Mouse (Mus musculus): Measurements from ENCODE around the gene Olfr5. TPM values are rescaled to one million over a fixed set of nuclear protein-coding genes. Genes with fewer than 3 reads are reported as not detected.
A peak's percentile ranks its signal among the peaks of the same experiment; 100 is the strongest.

Olfr5 gene
- polyA plus RNA-seq, 1 experiment, result not detected

GRCm38 (mm10) chr7:6466951-6467350, 19.8 kb downstream of the Olfr5 start, which contains the start of gene Olfr1346:
Gene Olfr1346, plus strand, starts transcription at chr7:6467101.
- TF ChIP-seq POLR2A (IDR thresholded peaks at IDR 0.05; ENCODE audit: control insufficient read depth, extremely low read depth, insufficient read depth, low read length, poor library complexity) (no peak), CTCF (IDR thresholded peaks at IDR 0.05; ENCODE audit: borderline replicate concordance, control insufficient read depth, extremely low read depth, insufficient read depth, low read length, poor library complexity) (no peak)
- H3K27ac ChIP-seq (ENCODE audit: control insufficient read depth, insufficient read depth, low read length), result no peak within 1 kb of the TSS
- H3K4me3 ChIP-seq (ENCODE audit: control insufficient read depth, insufficient read depth, low read length), result no peak within 1 kb of the TSS
- H3K36me3 ChIP-seq (ENCODE audit: control insufficient read depth, insufficient read depth, low read length), result no peaks in the 10 kb centered on the region
- H3K4me1 ChIP-seq (replicated peaks; ENCODE audit: control insufficient read depth, insufficient read depth, low read length), result no peaks in the 10 kb centered on the region
- no peak for DNase-seq
- H3K27me3 ChIP-seq (ENCODE audit: control insufficient read depth, insufficient read depth, low read length), result no peaks in the 10 kb centered on the region

- DNase-seq, result no peak
- no peaks in the 10 kb centered on the region for H3K4me1 ChIP-seq (replicated peaks; ENCODE audit: control insufficient read depth, insufficient read depth, low read length)
- H3K27me3 ChIP-seq (ENCODE audit: control insufficient read depth, insufficient read depth, low read length), result no peaks in the 10 kb centered on the region
- H3K36me3 ChIP-seq (ENCODE audit: control insufficient read depth, insufficient read depth, low read length), result no peaks in the 10 kb centered on the region
- 47% methylated on average over 3 of the region's 3 CpGs for WGBS
- TF ChIP-seq POLR2A (IDR thresholded peaks at IDR 0.05; ENCODE audit: control insufficient read depth, extremely low read depth, insufficient read depth, low read length, poor library complexity), result no peak
- H3K27ac ChIP-seq (ENCODE audit: control insufficient read depth, insufficient read depth, low read length), result no peak overlapping the region
- no peak overlapping the region for H3K4me3 ChIP-seq (ENCODE audit: control insufficient read depth, insufficient read depth, low read length)
Observed at GRCm38 (mm10) chr7:6456399-6456798, 30.3 kb downstream of the Olfr5 start.

- H3K4me1 ChIP-seq (replicated peaks; ENCODE audit: control insufficient read depth, insufficient read depth, low read length), result no peaks in the 10 kb centered on the region
- no peak for TF ChIP-seq CTCF (IDR thresholded peaks at IDR 0.05; ENCODE audit: borderline replicate concordance, control insufficient read depth, extremely low read depth, insufficient read depth, low read length, poor library complexity)
- no peak for TF ChIP-seq POLR2A (IDR thresholded peaks at IDR 0.05; ENCODE audit: control insufficient read depth, extremely low read depth, insufficient read depth, low read length, poor library complexity)
- no peaks in the 10 kb centered on the region for H3K36me3 ChIP-seq (ENCODE audit: control insufficient read depth, insufficient read depth, low read length)
- no peaks in the 10 kb centered on the region for H3K27me3 ChIP-seq (ENCODE audit: control insufficient read depth, insufficient read depth, low read length)
- no peak for DNase-seq
- no peak within 1 kb of the TSS for H3K4me3 ChIP-seq (ENCODE audit: control insufficient read depth, insufficient read depth, low read length)
- H3K27ac ChIP-seq (ENCODE audit: control insufficient read depth, insufficient read depth, low read length), result no peak within 1 kb of the TSS
Observed at GRCm38 (mm10) chr7:6455868-6456267, 30.9 kb downstream of the Olfr5 start, which contains the start of gene Olfr1336. Gene Olfr1336, plus strand, starts transcription at chr7:6456168.

GRCm38 (mm10) chr7:6447771-6448170, 39.0 kb downstream of the Olfr5 start:
- WGBS, result 2% methylated on average over 5 of the region's 5 CpGs
- DNase-seq, result no peak

GRCm38 (mm10) chr7:6441173-6441572, 45.6 kb downstream of the Olfr5 start:
- DNase-seq, result no peak
- WGBS, result 83% methylated on average over 2 of the region's 2 CpGs

More at GRCm38 (mm10) chr7:6447771-6448170, 39.0 kb downstream of the Olfr5 start:
- no peaks in the 10 kb centered on the region for H3K27me3 ChIP-seq (ENCODE audit: control insufficient read depth, insufficient read depth, low read length)
- H3K27ac ChIP-seq (ENCODE audit: control insufficient read depth, insufficient read depth, low read length), result no peak overlapping the region
- H3K4me1 ChIP-seq (replicated peaks; ENCODE audit: control insufficient read depth, insufficient read depth, low read length), result no peaks in the 10 kb centered on the region
- no peak overlapping the region for H3K4me3 ChIP-seq (ENCODE audit: control insufficient read depth, insufficient read depth, low read length)
- TF ChIP-seq CTCF (IDR thresholded peaks at IDR 0.05; ENCODE audit: borderline replicate concordance, control insufficient read depth, extremely low read depth, insufficient read depth, low read length, poor library complexity) (no peak), POLR2A (IDR thresholded peaks at IDR 0.05; ENCODE audit: control insufficient read depth, extremely low read depth, insufficient read depth, low read length, poor library complexity) (no peak)
- H3K36me3 ChIP-seq (ENCODE audit: control insufficient read depth, insufficient read depth, low read length), result no peaks in the 10 kb centered on the region

GRCm38 (mm10) chr7:6438388-6438787, 48.4 kb downstream of the Olfr5 start, which contains the start of gene Olfr1344:
Gene Olfr1344, plus strand, starts transcription at chr7:6438688.
- no peak for DNase-seq

More at GRCm38 (mm10) chr7:6441173-6441572, 45.6 kb downstream of the Olfr5 start:
- no peaks in the 10 kb centered on the region for H3K27me3 ChIP-seq (ENCODE audit: control insufficient read depth, insufficient read depth, low read length)
- no peaks in the 10 kb centered on the region for H3K36me3 ChIP-seq (ENCODE audit: control insufficient read depth, insufficient read depth, low read length)
- no peak overlapping the region for H3K27ac ChIP-seq (ENCODE audit: control insufficient read depth, insufficient read depth, low read length)
- TF ChIP-seq CTCF (IDR thresholded peaks at IDR 0.05; ENCODE audit: borderline replicate concordance, control insufficient read depth, extremely low read depth, insufficient read depth, low read length, poor library complexity), result no peak
- TF ChIP-seq POLR2A (IDR thresholded peaks at IDR 0.05; ENCODE audit: control insufficient read depth, extremely low read depth, insufficient read depth, low read length, poor library complexity), result no peak
- no peaks in the 10 kb centered on the region for H3K4me1 ChIP-seq (replicated peaks; ENCODE audit: control insufficient read depth, insufficient read depth, low read length)
- no peak overlapping the region for H3K4me3 ChIP-seq (ENCODE audit: control insufficient read depth, insufficient read depth, low read length)

GRCm38 (mm10) chr7:6430342-6430741, 56.4 kb downstream of the Olfr5 start:
- TF ChIP-seq POLR2A (IDR thresholded peaks at IDR 0.05; ENCODE audit: control insufficient read depth, extremely low read depth, insufficient read depth, low read length, poor library complexity) (no peak), CTCF (IDR thresholded peaks at IDR 0.05; ENCODE audit: borderline replicate concordance, control insufficient read depth, extremely low read depth, insufficient read depth, low read length, poor library complexity) (peak; percentile 75; the same call in 1 of the 2 replicates)
- H3K27ac ChIP-seq (ENCODE audit: control insufficient read depth, insufficient read depth, low read length), result no peak overlapping the region
- no peaks in the 10 kb centered on the region for H3K27me3 ChIP-seq (ENCODE audit: control insufficient read depth, insufficient read depth, low read length)
- H3K36me3 ChIP-seq (ENCODE audit: control insufficient read depth, insufficient read depth, low read length), result no peaks in the 10 kb centered on the region
- 33% methylated on average over 2 of the region's 2 CpGs for WGBS
- DNase-seq, result peak; percentile 48
- no peaks in the 10 kb centered on the region for H3K4me1 ChIP-seq (replicated peaks; ENCODE audit: control insufficient read depth, insufficient read depth, low read length)
- H3K4me3 ChIP-seq (ENCODE audit: control insufficient read depth, insufficient read depth, low read length), result no peak overlapping the region

More at GRCm38 (mm10) chr7:6438388-6438787, 48.4 kb downstream of the Olfr5 start, which contains the start of gene Olfr1344:
- no peak within 1 kb of the TSS for H3K4me3 ChIP-seq (ENCODE audit: control insufficient read depth, insufficient read depth, low read length)
- 64% methylated on average over 3 of the region's 3 CpGs for WGBS
- no peaks in the 10 kb centered on the region for H3K36me3 ChIP-seq (ENCODE audit: control insufficient read depth, insufficient read depth, low read length)
- H3K4me1 ChIP-seq (replicated peaks; ENCODE audit: control insufficient read depth, insufficient read depth, low read length), result no peaks in the 10 kb centered on the region
- H3K27ac ChIP-seq (ENCODE audit: control insufficient read depth, insufficient read depth, low read length), result no peak within 1 kb of the TSS
- H3K27me3 ChIP-seq (ENCODE audit: control insufficient read depth, insufficient read depth, low read length), result no peaks in the 10 kb centered on the region
- no peak for TF ChIP-seq CTCF (IDR thresholded peaks at IDR 0.05; ENCODE audit: borderline replicate concordance, control insufficient read depth, extremely low read depth, insufficient read depth, low read length, poor library complexity)
- no peak for TF ChIP-seq POLR2A (IDR thresholded peaks at IDR 0.05; ENCODE audit: control insufficient read depth, extremely low read depth, insufficient read depth, low read length, poor library complexity)

Data from thymus, adult 2 months (tissue).